Mouse (Mus musculus) E14TG2a.4 (cell line): ENCODE data around the gene Cxcr5.

Experiments used
- CTCF ChIP-seq: conservative IDR thresholded peaks from 2 replicates; pipeline ENCODE4 v1.5.1; 2014; ENCODE audit warnings: low read length
- POU5F1 ChIP-seq: IDR thresholded peaks from 2 replicates; pipeline ENCODE4 v1.6.1; 2014; ENCODE audit warnings: low read length, borderline replicate concordance

DNA sequence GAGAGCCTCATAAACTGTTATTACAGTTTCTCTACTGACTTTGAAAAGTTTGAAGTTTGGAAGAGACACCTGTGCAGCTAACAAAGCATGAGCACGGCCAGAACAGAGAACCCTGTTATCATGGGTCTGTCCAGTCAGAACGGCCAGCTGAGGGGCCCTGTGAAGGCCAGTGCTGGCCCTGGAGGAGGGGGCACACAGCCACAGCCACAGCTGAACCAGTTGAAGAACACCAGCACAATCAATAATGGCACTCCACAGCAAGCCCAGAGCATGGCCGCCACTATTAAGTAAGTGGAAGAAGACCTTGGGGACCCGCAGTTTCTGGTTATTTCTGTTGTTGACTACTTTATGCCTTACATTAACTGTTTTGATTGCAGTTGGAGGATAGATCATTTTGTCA lies 45.6 kb upstream of the Cxcr5 start:
- TF ChIP-seq CTCF (no peak), POU5F1 (no peak)
